Mouse (Mus musculus): ENCODE data around the gene Gm10153.

DNA sequence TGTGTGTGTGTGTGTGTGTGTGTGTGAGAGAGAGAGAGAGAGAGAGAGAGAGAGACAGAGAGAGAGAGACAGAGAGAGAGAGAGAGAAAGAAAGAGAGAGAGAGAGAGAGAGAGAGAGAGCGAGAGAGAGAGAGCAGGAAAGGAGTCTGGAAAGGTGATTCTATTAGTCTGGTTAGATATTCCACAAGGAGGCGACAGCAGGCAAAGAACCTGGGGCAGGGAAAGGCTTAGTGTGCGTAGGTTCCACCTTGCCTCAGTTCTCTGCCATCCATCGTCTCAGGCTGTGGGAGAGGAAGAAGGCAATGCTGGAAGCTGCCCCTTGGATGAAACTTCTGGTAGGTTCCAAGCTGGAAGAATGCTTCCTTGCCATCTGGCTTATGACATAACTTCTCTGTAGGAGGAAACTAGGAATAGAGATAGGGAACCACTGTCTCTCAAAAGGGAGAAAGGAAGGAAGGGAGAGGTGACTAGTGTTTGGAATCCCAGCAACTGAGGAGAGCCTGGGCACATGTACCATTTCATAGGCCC lies 44.7 kb downstream of the Gm10153 start:
- 0 out of 2 replicates have a peak, but pooled peaks have one; percentile 13 for TF ChIP-seq CTCF (IDR thresholded peaks at IDR 0.05; ENCODE audit: extremely low read depth, insufficient read depth, low read length)
- TF ChIP-seq POLR2A (IDR thresholded peaks at IDR 0.05; ENCODE audit: extremely low read depth, insufficient read depth, low read length), result no peak
